Mouse (Mus musculus) neural tube, embryonic 12.5 days (tissue): ENCODE data around the gene Fndc3a. TPM values are rescaled to one million over a fixed set of nuclear protein-coding genes. Genes with fewer than 3 reads are reported as not detected.

Experiments used
- ATAC-seq: fragments of 200-750 bp; cut with Nextera tagmentation; 2 replicates; pipeline ENCODE4 v1.8.0; 2017; ENCODE audit warnings: low read depth, mild to moderate bottlenecking, moderate TSS enrichment, moderate library complexity; ENCODE audit not compliant: low FRiP score
- H3K27ac ChIP-seq: fragments of 300-500 bp; sonication (generic); 2 replicates; pipeline ENCODE4 v1.5.1; 2016
- H3K27me3 ChIP-seq: fragments of 300-500 bp; sonication (generic); replicated peaks from 2 replicates; pipeline ENCODE4 v1.6.1; 2016; ENCODE audit warnings: mild to moderate bottlenecking
- H3K36me3 ChIP-seq: fragments of 300-500 bp; sonication (generic); 2 replicates; pipeline ENCODE4 v1.6.1; 2016; ENCODE audit warnings: mild to moderate bottlenecking
- H3K4me1 ChIP-seq: fragments of 300-500 bp; sonication (generic); 2 replicates; pipeline ENCODE4 v1.6.1; 2016
- H3K4me2 ChIP-seq: fragments of 300-500 bp; sonication (generic); replicated peaks from 2 replicates; pipeline ENCODE4 v1.6.1; 2016; ENCODE audit warnings: mild to moderate bottlenecking
- H3K4me3 ChIP-seq: fragments of 300-500 bp; sonication (generic); 2 replicates; pipeline ENCODE4 v1.5.1; 2016
- H3K9ac ChIP-seq: fragments of 300-500 bp; sonication (generic); 2 replicates; pipeline ENCODE4 v1.6.1; 2016; ENCODE audit warnings: mild to moderate bottlenecking
- H3K9me3 ChIP-seq: fragments of 300-500 bp; sonication (generic); 2 replicates; pipeline ENCODE4 v1.6.1; 2016; ENCODE audit warnings: mild to moderate bottlenecking
- WGBS: fragments of 180-500 bp; shearing (Covaris S2); methylation state at CpG from one replicate; pipeline ENCODE4 v1.1.7; 2016; 5-methylcytosine and 5-hydroxymethylcytosine counted together
- polyA plus RNA-seq: library from polyadenylated mRNA; unstranded; fragments of >200 nt; fragmentation: Nextera tagmentation; extraction: Ambion mirVana; gene quantifications from 2 replicates; pipeline ENCODE4 v1.2.1, GENCODE M21; 2016

Fndc3a gene
- polyA plus RNA-seq, 1 experiment from 2014 or later = 43.2 TPM

- H3K4me2 ChIP-seq = peak overlapping the region; percentile 91
These were observed 1.3 kb upstream of the Fndc3a start for GRCm38 (mm10) chr14:72711130-72711529.

GRCm38 (mm10) chr14:72710341-72711027, 681 bp upstream of the Fndc3a start:
- H3K4me2 ChIP-seq = peak overlapping the region; percentile 91
- no peaks in the 10 kb centered on the region for H3K9me3 ChIP-seq
- 2% methylated on average over 38 of the region's 38 CpGs for WGBS
- peak; percentile 59; the same call in 1 of the 2 replicates for ATAC-seq
- peaks cover 3% of the 10 kb centered on the region; the same call in 1 of the 2 replicates for H3K4me1 ChIP-seq
- peak overlapping the region; percentile 87 for H3K4me3 ChIP-seq
- peak overlapping the region; percentile 85 for H3K9ac ChIP-seq
- H3K36me3 ChIP-seq = no peaks in the 10 kb centered on the region
- no peak overlapping the region for H3K27ac ChIP-seq
- no peaks in the 10 kb centered on the region for H3K27me3 ChIP-seq

More at GRCm38 (mm10) chr14:72711130-72711529, 1.3 kb upstream of the Fndc3a start:
- H3K36me3 ChIP-seq = no peaks in the 10 kb centered on the region
- H3K27me3 ChIP-seq = no peaks in the 10 kb centered on the region
- WGBS = 50% methylated on average over 4 of the region's 4 CpGs
- peaks cover 3% of the 10 kb centered on the region; the same call in 1 of the 2 replicates for H3K4me1 ChIP-seq
- no peaks in the 10 kb centered on the region for H3K9me3 ChIP-seq
- no peak overlapping the region for H3K9ac ChIP-seq
- no peak overlapping the region for H3K4me3 ChIP-seq
- no peak for ATAC-seq
- H3K27ac ChIP-seq = no peak overlapping the region

- no peaks in the 10 kb centered on the region for H3K9me3 ChIP-seq
- H3K27ac ChIP-seq = peak overlapping the region; percentile 50; the same call in 1 of the 2 replicates
- no peaks in the 10 kb centered on the region for H3K27me3 ChIP-seq
- peak overlapping the region; percentile 85 for H3K9ac ChIP-seq
- ATAC-seq = peak; percentile 72; the same call in 1 of the 2 replicates
- H3K4me3 ChIP-seq = peak overlapping the region; percentile 87
- H3K4me1 ChIP-seq = peaks cover 3% of the 10 kb centered on the region; the same call in 1 of the 2 replicates
- H3K36me3 ChIP-seq = no peaks in the 10 kb centered on the region
- peak overlapping the region; percentile 91 for H3K4me2 ChIP-seq
- under 1% methylated on average over 58 of the region's 70 CpGs for WGBS
These were observed 603 bp downstream of the Fndc3a start for GRCm38 (mm10) chr14:72709091-72709709.

- 43% methylated on average over 11 of the region's 11 CpGs for WGBS
- no peak overlapping the region for H3K27ac ChIP-seq
- peak overlapping the region; percentile 85; the same call in 1 of the 2 replicates for H3K9ac ChIP-seq
- H3K4me2 ChIP-seq = peak overlapping the region; percentile 91
- H3K27me3 ChIP-seq = no peaks in the 10 kb centered on the region
- H3K9me3 ChIP-seq = no peaks in the 10 kb centered on the region
- peaks cover 3% of the 10 kb centered on the region; the same call in 1 of the 2 replicates for H3K4me1 ChIP-seq
- H3K36me3 ChIP-seq = no peaks in the 10 kb centered on the region
- H3K4me3 ChIP-seq = peak overlapping the region; percentile 87
- ATAC-seq = no peak
These were observed 1.2 kb downstream of the Fndc3a start for GRCm38 (mm10) chr14:72708581-72708991.

- Histone ChIP-seq H3K9me3 (no peaks in the 10 kb centered on the region), H3K27ac (no peak overlapping the region), H3K4me1 (no peaks in the 10 kb centered on the region), H3K9ac (no peak overlapping the region), H3K36me3 (no peaks in the 10 kb centered on the region), H3K4me3 (no peak overlapping the region), H3K4me2 (no peak overlapping the region), H3K27me3 (no peaks in the 10 kb centered on the region)
- ATAC-seq = no peak
- 91% methylated on average over 5 of the region's 5 CpGs for WGBS
These were observed 9.7 kb downstream of the Fndc3a start for GRCm38 (mm10) chr14:72700056-72700455.

GRCm38 (mm10) chr14:72691406-72691805, 18.4 kb downstream of the Fndc3a start:
- H3K9ac ChIP-seq = no peak overlapping the region
- no peak overlapping the region for H3K4me2 ChIP-seq
- 82% methylated on average over 1 of the region's 1 CpGs for WGBS
- no peaks in the 10 kb centered on the region for H3K4me1 ChIP-seq
- ATAC-seq = no peak
- H3K4me3 ChIP-seq = no peak overlapping the region
- H3K36me3 ChIP-seq = no peaks in the 10 kb centered on the region
- H3K27me3 ChIP-seq = no peaks in the 10 kb centered on the region
- no peaks in the 10 kb centered on the region for H3K9me3 ChIP-seq
- no peak overlapping the region for H3K27ac ChIP-seq

- no peaks in the 10 kb centered on the region for H3K4me1 ChIP-seq
- H3K9ac ChIP-seq = no peak overlapping the region
- no peaks in the 10 kb centered on the region for H3K36me3 ChIP-seq
- no peak for ATAC-seq
- no peaks in the 10 kb centered on the region for H3K27me3 ChIP-seq
- H3K27ac ChIP-seq = no peak overlapping the region
- H3K9me3 ChIP-seq = no peaks in the 10 kb centered on the region
- no peak overlapping the region for H3K4me2 ChIP-seq
- no peak overlapping the region for H3K4me3 ChIP-seq
These were observed 20.3 kb downstream of the Fndc3a start for GRCm38 (mm10) chr14:72689525-72689924.

- no peak overlapping the region for H3K4me3 ChIP-seq
- H3K4me2 ChIP-seq = no peak overlapping the region
- no peaks in the 10 kb centered on the region for H3K4me1 ChIP-seq
- ATAC-seq = no peak
- H3K36me3 ChIP-seq = no peaks in the 10 kb centered on the region
- WGBS = 90% methylated on average over 4 of the region's 4 CpGs
- H3K27me3 ChIP-seq = no peaks in the 10 kb centered on the region
- H3K9me3 ChIP-seq = no peaks in the 10 kb centered on the region
- H3K27ac ChIP-seq = no peak overlapping the region
- H3K9ac ChIP-seq = no peak overlapping the region
These were observed 24.9 kb downstream of the Fndc3a start for GRCm38 (mm10) chr14:72684857-72685370.

- 78% methylated on average over 3 of the region's 3 CpGs for whole genome bisulfite sequencing
- no peaks in the 10 kb centered on the region for H3K27me3 ChIP-seq
- no peaks in the 10 kb centered on the region for H3K36me3 ChIP-seq
- H3K9me3 ChIP-seq = no peaks in the 10 kb centered on the region
- H3K4me1 ChIP-seq = no peaks in the 10 kb centered on the region
- H3K9ac ChIP-seq = no peak overlapping the region
- ATAC-seq = no peak
- no peak overlapping the region for H3K4me2 ChIP-seq
- H3K27ac ChIP-seq = no peak overlapping the region
- H3K4me3 ChIP-seq = no peak overlapping the region
These were observed 32.6 kb downstream of the Fndc3a start for GRCm38 (mm10) chr14:72677247-72677646.

GRCm38 (mm10) chr14:72671911-72672310, 37.9 kb downstream of the Fndc3a start:
- Histone ChIP-seq H3K4me2 (no peak overlapping the region), H3K27me3 (no peaks in the 10 kb centered on the region), H3K36me3 (no peaks in the 10 kb centered on the region), H3K9ac (no peak overlapping the region), H3K4me3 (no peak overlapping the region), H3K9me3 (no peaks in the 10 kb centered on the region), H3K4me1 (no peaks in the 10 kb centered on the region), H3K27ac (no peak overlapping the region)
- no peak for ATAC-seq
- WGBS = 94% methylated on average over 3 of the region's 3 CpGs

- Histone ChIP-seq H3K27me3 (no peaks in the 10 kb centered on the region), H3K4me1 (no peaks in the 10 kb centered on the region), H3K4me2 (no peak overlapping the region), H3K4me3 (no peak overlapping the region), H3K9ac (no peak overlapping the region), H3K27ac (no peak overlapping the region), H3K9me3 (no peaks in the 10 kb centered on the region), H3K36me3 (no peaks in the 10 kb centered on the region)
- WGBS = over 99% methylated on average over 2 of the region's 2 CpGs
- ATAC-seq = no peak
These were observed 38.8 kb downstream of the Fndc3a start for GRCm38 (mm10) chr14:72670987-72671386.

GRCm38 (mm10) chr14:72649268-72649667, 60.5 kb downstream of the Fndc3a start:
- ATAC-seq = no peak
- no peak overlapping the region for H3K9ac ChIP-seq
- no peak overlapping the region for H3K4me2 ChIP-seq
- no peak overlapping the region for H3K4me3 ChIP-seq
- no peaks in the 10 kb centered on the region for H3K4me1 ChIP-seq
- H3K36me3 ChIP-seq = no peaks in the 10 kb centered on the region
- H3K27me3 ChIP-seq = no peaks in the 10 kb centered on the region
- no peaks in the 10 kb centered on the region for H3K9me3 ChIP-seq
- H3K27ac ChIP-seq = no peak overlapping the region
